Mouse (Mus musculus): ENCODE data around the gene Slc22a4. TPM values are rescaled to one million over a fixed set of nuclear protein-coding genes. Genes with fewer than 3 reads are reported as not detected.

Gene Slc22a4
- total and polyA plus RNA-seq, 3 experiments = 3.5 to 5.8 TPM; not detected in 1

DNA sequence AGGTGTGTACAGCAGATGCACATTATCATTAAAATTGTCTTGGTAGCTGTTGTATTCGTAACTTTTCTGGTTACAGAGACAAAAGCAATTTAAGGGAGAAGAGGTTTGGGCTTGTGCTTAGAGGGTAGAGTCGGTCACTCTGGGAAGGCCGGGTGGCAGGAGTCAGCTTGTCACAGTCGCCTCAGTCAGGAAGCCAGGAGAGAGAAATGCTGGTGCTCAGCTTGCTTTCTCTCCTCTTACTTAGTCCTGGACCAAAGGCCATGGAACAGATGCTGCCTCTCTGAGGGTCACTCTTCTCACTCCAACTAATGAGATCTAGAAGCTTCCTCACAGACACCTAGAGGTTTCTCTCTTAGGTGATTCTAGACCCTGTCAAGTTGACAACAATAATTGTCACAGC, 46.5 kb downstream of the Slc22a4 start:
- TF ChIP-seq CHD1 (IDR thresholded peaks at IDR 0.05; ENCODE audit: low read depth, low read length) (no peak), BHLHE40 (IDR thresholded peaks at IDR 0.05; ENCODE audit: borderline replicate concordance, low read depth, low read length) (no peak), MXI1 (IDR thresholded peaks at IDR 0.05; ENCODE audit: low read depth, low read length) (no peak), GATA1 (IDR thresholded peaks at IDR 0.05; ENCODE audit: low read depth, low read length) (no peak), EP300 (IDR thresholded peaks at IDR 0.05; ENCODE audit: low read depth in 1 of 2, low read length in 2 of 2) (no peak)
- H3K4me3 ChIP-seq (ENCODE audit: control insufficient read depth in 1 of 2, insufficient read depth in 1 of 2, low read depth in 2 of 2, low read length in 2 of 2) = no peak overlapping the region
- H3K9ac ChIP-seq (ENCODE audit: control insufficient read depth, low read depth, low read length, poor library complexity, severe bottlenecking) = no peak overlapping the region
- peaks cover 2 to 6% of the 10 kb centered on the region in 2 experiments; a peak in 3 of 4 replicates for H3K4me1 ChIP-seq (ENCODE audit: control insufficient read depth in 1 of 2, insufficient read depth in 2 of 2, low read length in 2 of 2)
- H3K36me3 ChIP-seq (ENCODE audit: control insufficient read depth in 1 of 2, insufficient read depth in 2 of 2, low read length in 2 of 2) = peaks cover 0 to 19% of the 10 kb centered on the region in 2 experiments; a peak in 2 of 4 replicates
- H3K79me2 ChIP-seq (ENCODE audit: control insufficient read depth, insufficient read depth, low read length, poor library complexity) = peaks cover 4% of the 10 kb centered on the region; the same call in 1 of the 2 replicates
- no peaks in the 10 kb centered on the region for H3K27me3 ChIP-seq (ENCODE audit: control insufficient read depth in 1 of 2, insufficient read depth in 2 of 2, low read length in 2 of 2)
- no peak overlapping the region for H3K27ac ChIP-seq (ENCODE audit: control insufficient read depth, low read depth, low read length)
- no peaks in the 10 kb centered on the region for H3K9me3 ChIP-seq (replicated peaks; ENCODE audit: insufficient read depth, low read length)
- no peak for DNase-seq (ENCODE audit: low read depth, low spot score)

DNA sequence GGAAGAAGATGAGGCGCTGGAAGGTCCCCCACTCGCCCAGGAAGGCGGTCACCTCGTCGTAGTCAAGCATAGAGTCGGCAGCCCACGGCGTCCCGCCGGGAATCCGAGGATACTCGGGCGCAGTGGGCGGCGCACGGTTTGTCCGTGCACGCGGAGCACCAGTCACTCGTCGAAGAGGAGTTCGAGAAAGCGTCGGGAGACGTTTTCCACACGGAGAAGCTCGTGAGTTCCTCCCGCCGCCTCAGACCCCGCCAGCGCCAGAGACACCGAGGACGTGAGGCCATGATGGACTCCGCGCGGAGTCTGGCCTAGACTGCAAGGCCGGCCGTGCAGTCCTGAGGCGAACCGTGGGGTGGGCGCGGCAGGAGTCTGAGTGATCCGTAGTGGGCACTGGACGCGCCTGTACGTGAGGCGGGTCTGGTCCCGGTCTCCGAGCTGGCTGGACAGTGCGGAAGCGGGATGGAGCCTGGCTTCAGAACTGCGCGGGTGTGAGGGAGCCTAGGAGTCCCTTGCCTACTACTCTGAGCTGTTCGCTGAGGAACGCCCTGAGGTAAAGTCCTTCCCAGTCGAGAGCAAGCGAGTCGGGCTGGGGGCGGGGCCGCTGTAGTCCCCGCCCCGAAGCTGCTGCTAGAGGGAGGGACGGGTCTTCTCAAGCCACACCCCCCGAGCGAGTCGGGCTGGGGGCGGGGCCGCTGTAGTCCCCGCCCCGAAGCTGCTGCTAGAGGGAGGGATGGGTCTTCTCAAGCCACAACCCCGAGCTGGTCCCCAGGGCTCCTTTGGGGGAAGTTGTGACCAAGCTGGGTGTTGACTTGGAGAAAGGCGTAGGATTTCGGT, 47.9 kb downstream of the Slc22a4 start, which contains the start of gene Slc22a21:
TSS of gene Slc22a21 (minus strand) at position 545 of the 834 bp plus-strand sequence.
- TF ChIP-seq CTCF (IDR thresholded peaks at IDR 0.05 in 2 of 3, conservative IDR thresholded peaks at IDR 0.05 in 1 of 3; ENCODE audit: control insufficient read depth in 1 of 3, insufficient read depth in 1 of 3, low read depth in 2 of 3, low read length in 3 of 3, poor library complexity in 1 of 3, severe bottlenecking in 1 of 3) = no peak
- TF ChIP-seq TCF12 (IDR thresholded peaks at IDR 0.05; ENCODE audit: low read depth, low read length) = peak; percentile 69
- 0 out of 2 replicates have a peak, but pooled peaks have one; percentile 4 for TF ChIP-seq RCOR1 (IDR thresholded peaks at IDR 0.05; ENCODE audit: low read depth, low read length)
- peak; percentile 87 for TF ChIP-seq NELFE (IDR thresholded peaks at IDR 0.05; ENCODE audit: low read depth, low read length)
- peak; percentile 77; the same call in 1 of the 2 replicates for TF ChIP-seq POLR2AphosphoS2 (IDR thresholded peaks at IDR 0.05; ENCODE audit: low read length)
- peak; percentile 77 for TF ChIP-seq TBP (IDR thresholded peaks at IDR 0.05; ENCODE audit: low read depth, low read length)
- TF ChIP-seq ETS1 (IDR thresholded peaks at IDR 0.05; ENCODE audit: low read depth, low read length) = peak; percentile 6; the same call in 1 of the 2 replicates
- peak; percentile 68 for TF ChIP-seq MXI1 (IDR thresholded peaks at IDR 0.05; ENCODE audit: low read depth, low read length)
- no peak for TF ChIP-seq USF2 (IDR thresholded peaks at IDR 0.05; ENCODE audit: borderline replicate concordance in 1 of 2, insufficient read depth in 1 of 2, low read depth in 1 of 2, low read length in 2 of 2)
- peak; percentile 51; the same call in 1 of the 2 replicates for TF ChIP-seq HCFC1 (IDR thresholded peaks at IDR 0.05; ENCODE audit: low read depth, low read length)
- TF ChIP-seq BHLHE40 (IDR thresholded peaks at IDR 0.05; ENCODE audit: borderline replicate concordance, low read depth, low read length) = 0 out of 2 replicates have a peak, but pooled peaks have one; percentile 11
- TF ChIP-seq ZMIZ1 (IDR thresholded peaks at IDR 0.05; ENCODE audit: low read depth, low read length) = peak; percentile 94
- no peak; the same call in 1 of the 2 replicates for TF ChIP-seq ELF1 (IDR thresholded peaks at IDR 0.05; ENCODE audit: low read depth, low read length)
- no peak for TF ChIP-seq CHD2 (IDR thresholded peaks at IDR 0.05; ENCODE audit: low read length)
- TF ChIP-seq POLR2A (IDR thresholded peaks at IDR 0.05; ENCODE audit: control insufficient read depth in 1 of 2, insufficient read depth in 1 of 2, low read depth in 1 of 2, low read length in 2 of 2, poor library complexity in 1 of 2) = peak; percentile 88 to 94

More for the DNA sequence above, 47.9 kb downstream of the Slc22a4 start, which contains the start of gene Slc22a21:
- H3K4me3 ChIP-seq (ENCODE audit: control insufficient read depth in 1 of 2, insufficient read depth in 1 of 2, low read depth in 2 of 2, low read length in 2 of 2) = peak within 1 kb of the TSS; percentile 69 to 94
- peak within 1 kb of the TSS; percentile 69 for H3K9ac ChIP-seq (ENCODE audit: control insufficient read depth, low read depth, low read length, poor library complexity, severe bottlenecking)
- peak within 1 kb of the TSS; percentile 29 for H3K27ac ChIP-seq (ENCODE audit: control insufficient read depth, low read depth, low read length)
- no peaks in the 10 kb centered on the region for H3K27me3 ChIP-seq (ENCODE audit: control insufficient read depth in 1 of 2, insufficient read depth in 2 of 2, low read length in 2 of 2)
- H3K36me3 ChIP-seq (ENCODE audit: control insufficient read depth in 1 of 2, insufficient read depth in 2 of 2, low read length in 2 of 2) = peaks cover 0 to 19% of the 10 kb centered on the region in 2 experiments; a peak in 2 of 4 replicates
- H3K4me1 ChIP-seq (ENCODE audit: control insufficient read depth in 1 of 2, insufficient read depth in 2 of 2, low read length in 2 of 2) = peaks cover 2 to 6% of the 10 kb centered on the region in 2 experiments; a peak in 3 of 4 replicates
- H3K9me3 ChIP-seq (replicated peaks; ENCODE audit: insufficient read depth, low read length) = no peaks in the 10 kb centered on the region
- H3K79me2 ChIP-seq (ENCODE audit: control insufficient read depth, insufficient read depth, low read length, poor library complexity) = peaks cover 4% of the 10 kb centered on the region; the same call in 1 of the 2 replicates
- DNase-seq (ENCODE audit: low read depth, low spot score) = peak; percentile 97
